Mouse (Mus musculus): Measurements from ENCODE around the gene Col25a1. TPM values are rescaled to one million over a fixed set of nuclear protein-coding genes. Genes with fewer than 3 reads are reported as not detected.

Gene Col25a1
- polyA plus RNA-seq, 1 experiment from 2014 or later, result 2.6 TPM

DNA sequence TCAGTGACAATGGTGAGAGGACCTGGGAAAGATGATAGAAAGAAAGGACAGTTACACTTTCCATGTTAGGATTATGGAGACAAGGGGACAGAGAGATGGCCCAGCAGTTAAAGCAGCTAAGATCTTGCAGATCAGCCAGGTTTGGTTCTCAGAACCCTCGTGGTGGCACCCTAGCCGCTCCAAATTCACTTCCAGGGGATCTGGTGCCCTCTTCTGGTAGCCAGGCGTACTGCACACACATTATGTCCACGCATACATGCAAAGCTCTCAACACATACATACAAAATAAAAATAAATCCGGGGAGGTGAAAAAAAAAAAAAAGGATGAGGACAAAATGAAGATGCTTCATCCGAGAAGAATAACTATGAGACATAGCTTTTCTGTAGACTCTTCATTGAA, 445.4 kb downstream of the Col25a1 start:
- no peaks in the 10 kb centered on the region for H3K36me3 ChIP-seq
- no peak overlapping the region for H3K4me2 ChIP-seq
- no peak for ATAC-seq (ENCODE audit: insufficient number of reproducible peaks, low FRiP score)
- H3K27me3 ChIP-seq (replicated peaks), result no peaks in the 10 kb centered on the region
- no peak overlapping the region for H3K27ac ChIP-seq (ENCODE audit: poor library complexity, severe bottlenecking)
- no peak overlapping the region for H3K9ac ChIP-seq
- 0 out of 2 replicates have a peak, but pooled peaks cover 2% of the 10 kb centered on the region for H3K9me3 ChIP-seq (replicated peaks)
- peaks cover 3% of the 10 kb centered on the region; the same call in 1 of the 2 replicates for H3K4me1 ChIP-seq (replicated peaks)
- WGBS, result 60% methylated on average over 6 of the region's 6 CpGs
- no peak overlapping the region for H3K4me3 ChIP-seq

DNA sequence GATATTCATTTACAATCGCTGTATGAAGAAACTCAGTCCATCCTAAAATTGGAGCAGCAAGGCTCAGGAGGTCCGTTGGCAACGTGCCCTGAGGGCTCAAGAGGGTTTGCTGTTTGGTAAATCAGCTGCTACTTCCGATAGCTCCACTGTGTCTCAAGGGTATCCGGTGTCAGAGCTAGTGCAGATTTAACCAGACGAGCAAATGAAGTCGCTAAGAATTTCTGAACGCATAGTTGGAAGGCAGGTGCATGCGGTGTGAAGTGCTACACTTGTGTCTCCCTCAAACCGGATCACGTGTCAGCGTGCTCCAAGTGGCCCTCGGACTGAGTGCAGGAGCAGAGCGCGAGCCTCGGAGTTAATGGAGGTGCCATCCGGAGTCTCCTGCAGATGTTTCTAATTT, 448.2 kb downstream of the Col25a1 start:
- WGBS, result 46% methylated on average over 17 of the region's 17 CpGs
- H3K4me1 ChIP-seq (replicated peaks), result peaks cover 3% of the 10 kb centered on the region; the same call in 1 of the 2 replicates
- 0 out of 2 replicates have a peak, but pooled peaks cover 2% of the 10 kb centered on the region for H3K9me3 ChIP-seq (replicated peaks)
- H3K36me3 ChIP-seq, result no peaks in the 10 kb centered on the region
- H3K4me2 ChIP-seq, result peak overlapping the region; percentile 47
- no peak for ATAC-seq (ENCODE audit: insufficient number of reproducible peaks, low FRiP score)
- H3K27ac ChIP-seq (ENCODE audit: poor library complexity, severe bottlenecking), result no peak overlapping the region
- H3K9ac ChIP-seq, result no peak overlapping the region
- no peaks in the 10 kb centered on the region for H3K27me3 ChIP-seq (replicated peaks)
- no peak overlapping the region for H3K4me3 ChIP-seq

DNA sequence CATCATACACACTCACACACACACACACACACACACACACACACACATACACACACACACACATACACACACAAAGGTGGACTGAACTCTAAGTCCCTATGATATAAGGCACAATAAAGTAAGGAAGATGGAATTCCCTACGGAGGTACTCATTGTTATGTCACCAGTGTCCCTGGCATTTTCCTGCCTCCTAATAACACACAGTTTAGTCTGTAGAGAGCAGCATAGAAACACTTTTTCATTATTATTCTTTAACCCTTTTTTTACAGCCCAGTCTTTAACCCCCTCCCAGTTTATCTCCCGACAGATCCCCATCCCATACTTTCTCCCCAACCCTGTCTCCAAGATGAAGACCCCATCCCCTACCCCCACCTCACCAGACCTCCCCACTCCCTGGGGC, 450.3 kb downstream of the Col25a1 start:
- Histone ChIP-seq H3K4me1 (replicated peaks) (peaks cover 3% of the 10 kb centered on the region; the same call in 1 of the 2 replicates), H3K9me3 (replicated peaks) (0 out of 2 replicates have a peak, but pooled peaks cover 2% of the 10 kb centered on the region), H3K4me3 (no peak overlapping the region), H3K36me3 (no peaks in the 10 kb centered on the region), H3K9ac (no peak overlapping the region), H3K27me3 (replicated peaks) (no peaks in the 10 kb centered on the region), H3K27ac (ENCODE audit: poor library complexity, severe bottlenecking) (no peak overlapping the region), H3K4me2 (no peak overlapping the region)
- no peak for ATAC-seq (ENCODE audit: insufficient number of reproducible peaks, low FRiP score)
- WGBS, result 83% methylated on average over 2 of the region's 2 CpGs

DNA sequence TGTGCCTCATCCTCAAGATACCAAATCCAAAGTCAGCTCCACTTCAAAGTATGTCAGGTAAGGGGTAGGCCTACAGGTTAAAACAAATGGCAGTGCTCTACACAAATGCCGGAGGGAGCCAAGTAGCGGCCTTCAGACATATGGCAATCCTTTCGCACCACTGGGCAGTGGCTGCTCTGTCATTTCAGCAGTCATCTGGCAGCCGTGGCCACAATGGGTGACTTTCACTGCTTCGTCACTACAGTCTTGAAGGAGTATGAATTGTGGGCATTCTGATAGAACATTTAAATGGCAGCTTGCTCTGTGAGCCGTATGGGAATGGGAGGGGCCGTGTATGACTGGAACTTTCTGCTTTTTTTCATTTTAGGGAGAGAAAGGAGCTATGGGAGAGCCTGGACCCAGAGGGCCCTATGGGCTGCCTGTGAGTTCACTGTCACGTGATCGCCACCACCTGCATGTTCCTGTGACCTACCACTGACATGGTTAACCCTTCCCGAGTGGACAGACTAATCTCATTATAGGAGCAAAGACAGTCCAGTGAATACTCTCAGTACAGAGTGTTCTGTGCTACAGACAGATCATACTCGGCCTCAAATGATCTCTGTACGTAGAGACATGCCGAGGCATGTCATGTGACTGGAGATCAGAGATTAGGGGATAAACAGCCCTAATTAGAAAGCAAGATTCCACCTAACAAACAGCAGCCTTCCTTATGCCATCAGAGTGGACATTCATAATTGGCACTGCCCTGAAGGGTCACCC, 451.8 kb downstream of the Col25a1 start:
- Histone ChIP-seq H3K4me3 (no peak overlapping the region), H3K36me3 (no peaks in the 10 kb centered on the region), H3K4me1 (replicated peaks) (peaks cover 3% of the 10 kb centered on the region; the same call in 1 of the 2 replicates), H3K27ac (ENCODE audit: poor library complexity, severe bottlenecking) (no peak overlapping the region), H3K9ac (no peak overlapping the region), H3K9me3 (replicated peaks) (no peaks in the 10 kb centered on the region), H3K27me3 (replicated peaks) (no peaks in the 10 kb centered on the region), H3K4me2 (no peak overlapping the region)
- ATAC-seq (ENCODE audit: insufficient number of reproducible peaks, low FRiP score), result no peak
- 83% methylated on average over 13 of the region's 13 CpGs for WGBS

DNA sequence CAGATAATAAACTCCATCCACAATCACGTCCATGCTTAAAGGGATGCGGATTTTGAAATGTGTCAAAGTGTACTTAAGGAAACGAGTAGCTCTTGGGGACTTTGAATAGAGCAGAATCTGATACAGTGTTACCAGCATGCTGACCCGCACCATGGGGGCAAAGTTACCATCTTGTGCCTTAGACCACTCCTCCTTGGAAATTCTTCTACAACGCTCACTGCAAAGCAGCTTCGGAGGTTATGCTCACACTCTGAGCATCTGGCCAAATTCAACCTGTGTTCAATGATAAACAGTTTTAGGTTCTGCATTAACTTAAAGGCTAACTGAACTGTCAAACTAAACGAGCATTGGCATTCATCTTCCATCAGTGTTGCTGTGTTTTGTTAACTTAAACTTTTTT, 452.7 kb downstream of the Col25a1 start:
- no peak overlapping the region for H3K27ac ChIP-seq (ENCODE audit: poor library complexity, severe bottlenecking)
- no peaks in the 10 kb centered on the region for H3K9me3 ChIP-seq (replicated peaks)
- H3K27me3 ChIP-seq (replicated peaks), result no peaks in the 10 kb centered on the region
- H3K9ac ChIP-seq, result no peak overlapping the region
- H3K36me3 ChIP-seq, result no peaks in the 10 kb centered on the region
- H3K4me3 ChIP-seq, result no peak overlapping the region
- no peak overlapping the region for H3K4me2 ChIP-seq
- no peak for ATAC-seq (ENCODE audit: insufficient number of reproducible peaks, low FRiP score)
- 78% methylated on average over 7 of the region's 7 CpGs for WGBS
- peaks cover 3% of the 10 kb centered on the region; the same call in 1 of the 2 replicates for H3K4me1 ChIP-seq (replicated peaks)

DNA sequence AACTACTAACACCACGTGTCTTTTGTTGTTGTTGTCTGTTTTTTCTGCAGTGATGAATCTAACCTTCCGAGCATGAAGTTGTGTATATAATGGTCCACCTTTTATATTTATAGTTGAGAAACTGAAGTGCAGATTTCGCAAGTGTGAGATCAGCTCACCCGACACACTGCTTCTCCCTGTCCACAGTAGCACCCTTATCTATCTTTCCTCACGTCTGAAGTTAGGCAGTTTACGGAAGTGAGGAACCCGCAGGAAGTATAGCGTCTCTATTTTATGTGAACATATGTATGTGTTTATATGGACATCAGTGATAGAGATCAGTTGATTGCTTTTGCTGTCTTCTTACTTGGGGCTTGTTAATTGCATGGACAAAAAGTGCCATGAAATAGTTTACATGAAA, 463.7 kb downstream of the Col25a1 start:
- Histone ChIP-seq H3K4me1 (replicated peaks) (peaks cover 17% of the 10 kb centered on the region), H3K9ac (no peak overlapping the region), H3K27ac (ENCODE audit: poor library complexity, severe bottlenecking) (no peak overlapping the region), H3K4me3 (no peak overlapping the region), H3K27me3 (replicated peaks) (0 out of 2 replicates have a peak, but pooled peaks cover 4% of the 10 kb centered on the region), H3K9me3 (replicated peaks) (no peaks in the 10 kb centered on the region), H3K4me2 (peak overlapping the region; percentile 24; the same call in 1 of the 2 replicates), H3K36me3 (no peaks in the 10 kb centered on the region)
- no peak for ATAC-seq (ENCODE audit: insufficient number of reproducible peaks, low FRiP score)
- WGBS, result 22% methylated on average over 8 of the region's 8 CpGs

DNA sequence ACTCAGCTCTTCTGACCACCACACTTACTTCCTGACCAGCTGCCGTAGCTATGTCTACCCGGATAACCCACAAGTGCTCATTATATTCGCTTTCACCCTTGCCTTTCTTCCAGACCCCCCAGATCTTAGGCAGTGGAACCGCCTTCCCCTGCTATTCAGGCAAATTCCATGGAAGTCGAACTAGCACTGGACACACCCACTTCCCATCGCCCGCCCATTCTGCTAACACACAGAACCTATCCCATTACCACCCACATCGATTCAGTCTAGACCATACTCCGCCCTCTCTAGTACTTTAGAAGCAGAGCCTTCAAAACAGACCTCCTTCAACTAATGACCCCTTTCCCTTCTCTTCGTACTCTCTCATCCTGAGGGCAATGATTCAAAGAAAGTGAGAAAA, 470.2 kb downstream of the Col25a1 start:
- 73% methylated on average over 10 of the region's 10 CpGs for WGBS
- H3K9ac ChIP-seq, result no peak overlapping the region
- H3K9me3 ChIP-seq (replicated peaks), result no peaks in the 10 kb centered on the region
- no peak overlapping the region for H3K27ac ChIP-seq (ENCODE audit: poor library complexity, severe bottlenecking)
- no peak overlapping the region for H3K4me2 ChIP-seq
- no peak for ATAC-seq (ENCODE audit: insufficient number of reproducible peaks, low FRiP score)
- H3K27me3 ChIP-seq (replicated peaks), result no peaks in the 10 kb centered on the region
- H3K4me3 ChIP-seq, result no peak overlapping the region
- H3K4me1 ChIP-seq (replicated peaks), result no peaks in the 10 kb centered on the region
- H3K36me3 ChIP-seq, result no peaks in the 10 kb centered on the region

DNA sequence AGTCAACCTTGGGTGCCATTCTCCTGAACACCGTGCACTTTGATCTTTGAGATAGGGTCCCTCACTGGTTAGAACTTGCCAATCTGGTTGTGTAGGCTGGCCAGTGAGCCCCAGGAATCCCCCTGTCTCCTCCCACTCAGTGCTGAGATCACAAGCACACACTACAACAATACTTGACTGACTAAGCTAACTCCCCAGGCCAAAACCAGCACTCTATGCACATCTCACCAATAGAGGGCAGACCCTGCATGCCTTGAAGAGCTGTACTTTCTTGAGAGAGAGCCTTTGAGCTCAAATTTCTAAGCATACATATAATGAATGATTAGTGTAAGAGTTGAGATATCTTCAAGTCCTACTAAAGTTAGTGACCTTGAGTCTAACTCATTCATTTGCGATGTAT, 476.6 kb downstream of the Col25a1 start:
- 64% methylated on average over 2 of the region's 2 CpGs for WGBS
- Histone ChIP-seq H3K27me3 (replicated peaks) (no peaks in the 10 kb centered on the region), H3K4me2 (no peak overlapping the region), H3K27ac (ENCODE audit: poor library complexity, severe bottlenecking) (no peak overlapping the region), H3K4me3 (no peak overlapping the region), H3K4me1 (replicated peaks) (no peaks in the 10 kb centered on the region), H3K36me3 (no peaks in the 10 kb centered on the region), H3K9me3 (replicated peaks) (no peaks in the 10 kb centered on the region), H3K9ac (no peak overlapping the region)
- no peak for ATAC-seq (ENCODE audit: insufficient number of reproducible peaks, low FRiP score)

DNA sequence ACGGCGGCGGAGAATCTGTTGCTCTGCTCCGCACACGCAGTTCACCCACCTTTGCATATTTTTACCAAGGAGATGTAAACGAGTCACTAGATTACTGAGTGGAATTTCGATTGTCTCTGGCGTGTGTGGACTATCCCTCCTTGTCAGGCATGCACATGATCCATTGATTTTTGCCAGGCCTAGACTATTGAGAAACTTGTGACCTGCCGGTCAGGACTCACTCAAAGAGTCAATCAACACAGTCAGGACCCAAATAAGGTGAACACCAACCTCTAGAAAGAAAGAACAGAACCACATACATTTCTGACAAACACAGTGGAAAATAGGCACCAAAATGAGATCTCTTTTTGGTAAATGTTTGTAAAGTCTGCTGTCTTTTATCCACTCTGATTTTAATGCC, 483.1 kb downstream of the Col25a1 start:
- H3K4me1 ChIP-seq (replicated peaks), result 0 out of 2 replicates have a peak, but pooled peaks cover 3% of the 10 kb centered on the region
- no peak overlapping the region for H3K9ac ChIP-seq
- no peak overlapping the region for H3K4me2 ChIP-seq
- H3K36me3 ChIP-seq, result no peaks in the 10 kb centered on the region
- 77% methylated on average over 9 of the region's 9 CpGs for whole genome bisulfite sequencing
- H3K9me3 ChIP-seq (replicated peaks), result no peaks in the 10 kb centered on the region
- no peak for ATAC-seq (ENCODE audit: insufficient number of reproducible peaks, low FRiP score)
- no peak overlapping the region for H3K27ac ChIP-seq (ENCODE audit: poor library complexity, severe bottlenecking)
- peaks cover 13% of the 10 kb centered on the region for H3K27me3 ChIP-seq (replicated peaks)
- H3K4me3 ChIP-seq, result no peak overlapping the region

DNA sequence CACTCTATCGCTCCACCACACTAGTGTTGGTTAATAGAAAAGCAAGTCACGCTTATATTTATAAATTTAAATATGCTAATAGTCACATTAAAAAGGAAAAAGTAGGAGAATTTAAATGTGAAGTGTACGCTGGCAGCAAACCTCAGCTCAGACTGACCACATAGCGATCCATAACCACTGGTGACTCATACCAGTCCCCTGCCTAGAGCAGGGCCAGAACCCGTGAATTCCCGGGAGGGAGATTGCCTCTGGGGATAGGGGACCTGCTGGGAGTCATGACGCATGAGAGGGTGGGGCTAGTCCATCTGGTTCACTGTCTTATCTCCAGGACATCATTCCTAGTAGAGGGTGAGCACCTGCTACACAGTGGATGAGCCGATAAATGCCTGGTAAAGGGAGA, 484.3 kb downstream of the Col25a1 start:
- H3K27ac ChIP-seq (ENCODE audit: poor library complexity, severe bottlenecking), result no peak overlapping the region
- 54% methylated on average over 8 of the region's 8 CpGs for WGBS
- no peaks in the 10 kb centered on the region for H3K36me3 ChIP-seq
- no peak overlapping the region for H3K9ac ChIP-seq
- H3K27me3 ChIP-seq (replicated peaks), result peaks cover 13% of the 10 kb centered on the region
- H3K9me3 ChIP-seq (replicated peaks), result no peaks in the 10 kb centered on the region
- 0 out of 2 replicates have a peak, but pooled peaks cover 3% of the 10 kb centered on the region for H3K4me1 ChIP-seq (replicated peaks)
- no peak overlapping the region for H3K4me2 ChIP-seq
- no peak overlapping the region for H3K4me3 ChIP-seq
- no peak for ATAC-seq (ENCODE audit: insufficient number of reproducible peaks, low FRiP score)

DNA sequence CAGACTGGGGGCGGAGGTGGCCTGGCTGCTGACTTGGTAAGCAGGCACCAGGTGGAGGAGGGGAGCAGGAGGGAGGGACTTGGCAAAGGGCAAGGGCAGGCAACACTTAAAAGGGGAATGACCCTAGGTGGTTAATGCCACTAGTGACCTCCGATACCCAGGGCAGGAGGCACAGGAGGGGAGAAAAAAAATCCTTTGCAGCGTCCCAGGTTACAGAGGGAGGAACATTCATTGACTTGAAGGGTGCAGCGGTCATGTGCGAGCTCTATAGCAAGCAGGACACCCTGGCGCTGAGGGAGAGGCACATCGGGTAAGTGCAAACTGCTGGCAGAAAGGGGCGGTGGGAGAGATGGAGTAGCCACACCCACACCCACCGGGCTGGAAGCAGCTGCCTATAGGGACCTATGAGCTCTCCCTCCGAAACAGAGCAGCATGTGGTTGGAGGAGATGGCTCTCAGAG, 486.2 kb downstream of the Col25a1 start, which contains the start of gene Etnppl:
Etnppl (plus strand) TSS at position 10 of the 460 bp plus-strand sequence.
- H3K9me3 ChIP-seq (replicated peaks), result no peaks in the 10 kb centered on the region
- no peak within 1 kb of the TSS for H3K27ac ChIP-seq (ENCODE audit: poor library complexity, severe bottlenecking)
- H3K4me3 ChIP-seq, result peak within 1 kb of the TSS; percentile 28
- no peaks in the 10 kb centered on the region for H3K36me3 ChIP-seq
- H3K27me3 ChIP-seq (replicated peaks), result peaks cover 13% of the 10 kb centered on the region
- peak within 1 kb of the TSS; percentile 73 for H3K4me2 ChIP-seq
- ATAC-seq (ENCODE audit: insufficient number of reproducible peaks, low FRiP score), result peak; percentile 18; the same call in 1 of the 2 replicates
- H3K4me1 ChIP-seq (replicated peaks), result 0 out of 2 replicates have a peak, but pooled peaks cover 3% of the 10 kb centered on the region
- 2% methylated on average over 10 of the region's 10 CpGs for WGBS
- 0 out of 2 replicates have a peak within 1 kb of the TSS, but pooled peaks have one; percentile 7 for H3K9ac ChIP-seq

Measured in heart, embryonic 12.5 days (tissue).